Mouse (Mus musculus) embryo, embryonic 11.5 days (tissue): Measurements from ENCODE around the gene Ccdc169.
A peak's percentile ranks its signal among the peaks of the same experiment; 100 is the strongest.

Experiments used
- DNase-seq: peaks from one replicate; pipeline ENCODE4 v3.0.0-alpha.2; 2012; ENCODE audit warnings: low read depth, low spot score

Gene Ccdc169

GRCm38 (mm10) chr3:55137039-55137438 lies at the start of gene Ccdc169:
TSS of gene Ccdc169 (plus strand) at chr3:55137339.
- no peak for DNase-seq

GRCm38 (mm10) chr3:55087360-55087759 lies 49.8 kb upstream of the Ccdc169 start:
- no peak for DNase-seq

GRCm38 (mm10) chr3:55088359-55088758 lies 48.8 kb upstream of the Ccdc169 start:
- no peak for DNase-seq

DNA sequence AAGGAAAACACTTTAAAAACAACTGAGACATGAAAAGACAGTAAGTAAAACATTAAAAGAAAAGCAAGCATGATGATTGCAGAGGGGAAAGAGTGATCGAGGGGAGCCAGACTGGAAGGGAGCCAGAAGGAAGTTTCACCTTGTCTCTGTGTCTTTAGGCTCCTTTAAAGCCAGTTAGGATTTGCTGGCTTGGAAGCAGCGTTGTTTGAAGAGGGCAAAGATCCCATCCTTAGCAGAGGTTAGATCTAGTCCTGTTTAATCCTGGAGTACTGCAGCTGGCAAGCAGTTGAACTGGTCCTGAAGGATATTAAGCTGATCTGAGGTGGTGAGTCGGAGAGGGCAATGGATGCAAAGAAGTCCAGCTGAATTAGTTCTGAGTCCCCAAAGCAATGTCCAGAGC lies 48.3 kb upstream of the Ccdc169 start:
- no peak for DNase-seq

- no peak for DNase-seq
Observed at GRCm38 (mm10) chr3:55089291-55089690, 47.8 kb upstream of the Ccdc169 start.

GRCm38 (mm10) chr3:55093161-55093560 lies 44.0 kb upstream of the Ccdc169 start:
- no peak for DNase-seq

- no peak for DNase-seq
Observed at GRCm38 (mm10) chr3:55095968-55096654, 41.0 kb upstream of the Ccdc169 start.

GRCm38 (mm10) chr3:55096655-55097005 lies 40.5 kb upstream of the Ccdc169 start:
- no peak for DNase-seq

- no peak for DNase-seq
Observed at GRCm38 (mm10) chr3:55097186-55097585, 40.0 kb upstream of the Ccdc169 start.

DNA sequence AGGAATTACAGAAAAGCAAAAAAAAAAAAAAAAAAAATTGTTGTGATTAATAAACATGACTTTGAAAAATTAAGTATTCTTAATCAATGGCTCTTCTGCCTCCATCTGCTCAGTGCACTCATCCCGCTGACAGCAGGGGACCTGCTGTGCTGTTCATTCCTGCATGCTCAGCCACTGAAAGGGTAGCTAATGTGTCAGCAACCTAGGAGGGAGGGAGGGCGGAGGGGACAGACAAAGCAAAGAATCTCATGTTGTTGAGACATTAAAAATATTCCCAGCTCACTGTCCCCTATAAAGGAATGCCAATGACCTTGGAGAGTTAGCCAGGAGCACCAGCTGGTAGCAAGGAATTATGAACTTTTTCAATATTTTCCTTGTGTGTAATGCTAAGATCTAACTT lies 39.1 kb upstream of the Ccdc169 start:
- no peak for DNase-seq

GRCm38 (mm10) chr3:55098990-55099389 lies 38.1 kb upstream of the Ccdc169 start:
- no peak for DNase-seq

DNA sequence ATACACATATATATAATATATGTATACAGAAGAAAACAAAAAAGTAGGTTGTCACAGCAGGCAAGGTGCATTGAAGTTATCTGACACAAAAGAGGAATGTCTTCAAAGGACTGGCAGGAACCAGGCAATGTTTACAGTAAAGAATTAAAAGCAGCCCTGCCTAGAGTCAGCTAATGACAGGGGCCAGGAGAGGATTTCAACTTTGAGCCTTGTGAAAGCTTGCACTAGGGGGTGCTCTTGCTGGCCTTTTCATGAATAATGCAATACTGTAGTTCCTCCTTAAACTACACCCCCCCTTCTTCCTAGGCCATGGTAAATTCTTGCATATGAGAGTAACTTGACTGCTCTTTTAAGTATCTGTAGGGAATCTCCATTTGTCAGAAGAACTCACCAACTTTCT lies 36.0 kb upstream of the Ccdc169 start:
- DNase-seq, result no peak

- no peak for DNase-seq
Observed at GRCm38 (mm10) chr3:55105372-55106023, 31.6 kb upstream of the Ccdc169 start.

- no peak for DNase-seq
Observed at GRCm38 (mm10) chr3:55106051-55106450, 31.1 kb upstream of the Ccdc169 start.

DNA sequence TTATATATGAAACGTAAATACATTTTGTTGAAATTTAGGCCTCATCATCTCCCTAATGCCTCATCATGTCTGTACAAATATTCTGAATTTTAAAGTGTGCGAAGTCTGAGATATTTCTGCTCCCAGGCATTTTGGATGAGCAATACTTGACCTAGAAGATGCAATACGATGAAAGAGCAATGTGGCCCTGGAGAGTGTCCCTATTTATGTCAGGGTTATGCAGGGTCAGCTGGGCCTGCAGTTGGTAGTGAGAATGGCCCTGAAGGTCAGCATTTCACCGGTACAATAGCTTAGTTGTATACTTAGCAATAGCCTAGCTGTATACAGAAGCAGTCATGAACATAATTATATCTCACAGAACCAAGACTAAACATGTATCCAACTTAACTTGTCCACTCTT lies 28.0 kb upstream of the Ccdc169 start:
- DNase-seq, result no peak

DNA sequence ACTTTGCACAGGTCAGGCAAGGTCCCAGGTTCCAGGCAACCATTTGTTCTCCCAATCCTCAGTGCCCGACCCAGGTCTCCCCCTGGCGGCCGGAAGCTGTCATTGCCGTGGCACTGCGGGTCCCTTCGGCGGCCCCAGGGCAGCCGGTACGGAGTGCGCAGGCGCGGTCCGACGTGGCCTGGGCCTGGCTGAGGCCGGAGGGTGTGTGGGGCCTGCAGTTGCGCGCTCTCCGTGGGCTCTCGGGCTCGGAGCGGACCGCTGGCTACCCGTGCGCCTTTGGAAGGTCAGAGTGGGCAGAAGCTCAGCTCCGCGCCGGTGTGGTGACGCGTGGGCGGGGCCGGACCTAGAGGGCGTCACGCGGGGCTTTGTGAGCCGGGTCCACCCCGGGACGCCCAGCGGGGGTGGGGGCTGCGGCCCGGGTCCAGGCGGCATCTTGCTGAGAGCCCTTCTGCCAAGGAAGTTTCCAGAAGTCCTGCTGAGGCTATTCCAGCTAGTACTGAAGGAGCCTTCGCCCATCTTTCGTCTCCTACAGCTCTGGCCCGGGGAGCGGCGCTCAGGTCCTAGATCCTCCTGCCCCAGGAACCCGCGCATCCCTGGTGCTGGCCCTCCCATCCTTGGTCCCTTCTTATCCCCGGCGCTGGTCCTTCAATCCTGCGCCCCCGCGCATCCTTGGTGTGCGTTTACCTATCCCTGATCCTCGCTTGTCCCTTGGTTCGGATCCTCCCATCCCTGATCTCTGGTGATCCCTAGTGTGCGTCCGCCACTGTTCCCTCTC lies 25.0 kb upstream of the Ccdc169 start, which contains the start of gene Spg20:
Gene Spg20, plus strand, starts transcription at position 174 of the 775 bp plus-strand sequence.
- DNase-seq, result peak; percentile 91

GRCm38 (mm10) chr3:55112710-55113415 lies 24.3 kb upstream of the Ccdc169 start:
- DNase-seq, result no peak

DNA sequence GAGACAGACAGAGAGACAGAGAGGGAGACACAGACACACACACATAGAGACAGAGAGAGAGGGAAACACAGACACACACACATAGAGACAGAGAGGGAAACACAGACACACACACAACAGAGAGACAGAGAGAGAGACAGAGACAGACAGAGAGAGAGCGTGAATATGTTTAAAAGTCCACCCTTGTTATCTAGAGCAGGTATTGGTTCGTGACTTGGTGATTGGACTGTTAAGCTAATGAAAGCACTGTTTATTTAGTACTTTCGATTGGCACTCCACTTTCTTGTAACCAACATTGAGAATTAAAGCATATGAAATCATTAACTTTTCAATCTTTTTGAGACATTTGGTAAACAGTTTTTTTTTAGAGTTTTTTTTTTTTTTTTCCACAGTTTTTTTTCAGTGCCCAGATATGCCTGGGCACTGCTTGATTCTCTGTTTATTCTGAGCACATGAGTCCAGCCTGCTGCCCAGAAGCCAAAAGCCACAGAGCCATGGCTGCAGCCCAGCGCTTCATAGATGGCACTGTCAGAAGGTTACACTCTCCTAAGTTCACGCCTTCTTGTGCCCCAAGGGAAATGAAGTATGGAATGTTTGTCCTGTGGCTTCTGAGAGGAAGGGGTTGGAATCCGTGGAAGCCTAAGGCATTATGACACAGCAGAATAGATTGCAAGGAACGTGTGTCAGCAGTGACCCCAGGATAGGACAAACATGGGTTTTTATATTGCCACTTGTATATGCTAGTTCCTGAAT lies 22.6 kb upstream of the Ccdc169 start:
- no peak for DNase-seq

- DNase-seq, result no peak
Observed at GRCm38 (mm10) chr3:55115071-55115470, 22.1 kb upstream of the Ccdc169 start.

GRCm38 (mm10) chr3:55115989-55116388 lies 21.1 kb upstream of the Ccdc169 start:
- no peak for DNase-seq

- DNase-seq, result no peak
Observed at GRCm38 (mm10) chr3:55119275-55119898, 17.8 kb upstream of the Ccdc169 start.
